In the genomic region with DNA sequence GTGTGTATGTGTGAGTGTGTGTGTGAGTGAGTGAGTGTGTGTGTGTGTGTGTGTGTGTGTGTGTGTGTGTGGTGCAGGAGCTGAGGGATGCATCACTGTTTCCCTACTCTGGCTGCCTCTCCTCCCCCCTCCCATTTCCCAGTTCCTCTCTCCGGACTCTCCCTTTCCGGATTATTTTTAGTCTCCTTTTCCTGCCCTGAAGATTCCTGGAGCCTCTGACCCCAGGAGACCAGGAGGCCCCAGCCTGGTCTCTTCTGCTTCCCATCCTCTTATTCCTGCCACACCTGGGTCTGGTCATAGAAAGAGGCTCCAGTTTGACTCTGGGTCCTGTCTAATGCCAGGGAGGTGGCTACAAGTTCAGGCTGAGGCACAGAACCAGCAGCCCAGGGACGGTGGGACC, we compare ENCODE assay signal across 9 mouse cellular contexts. TPM values are rescaled to one million over a fixed set of nuclear protein-coding genes. Genes with fewer than 3 reads are reported as not detected.
DNase-seq lines count a peak whose midpoint lies in the region; ATAC-seq lines count a peak whose summit lies in the region.
"Had no signal": no experiment of that assay in that cellular context is flagged by ENCODE, and none has a peak within 500 bp of the region (broad histone marks: within the 10 kb centered on the region; RNA-seq: fewer than 3 reads in every experiment).

No protein-coding gene starts in this region.

- H3K9me3 ChIP-seq in forebrain, embryonic 13.5 days (replicated peaks): no peaks in the 10 kb centered on the region
- H3K9me3 ChIP-seq in forebrain, embryonic 14.5 days (replicated peaks; ENCODE audit: control insufficient read depth, low read length): no peaks in the 10 kb centered on the region
- no peaks in the 10 kb centered on the region for H3K9me3 ChIP-seq in heart, embryonic 15.5 days (replicated peaks)

- DNase-seq in forebrain, embryonic 14.5 days (ENCODE audit: low spot score): no peak
- DNase-seq in kidney, adult 9 months: peak; percentile 57
- DNase-seq in lung, postnatal 25 days (ENCODE audit: low spot score): peak; percentile 66
- no peak for DNase-seq in cerebellum, postnatal 4 days (ENCODE audit: low spot score in 2 of 2)
- DNase-seq in cerebellum, adult 11-12 months: no peak
- no peak for DNase-seq in right cerebral cortex, postnatal 4 days
- DNase-seq: B cell, adult 2 months had no signal

- H3K4me1 ChIP-seq in forebrain, embryonic 13.5 days: peaks cover 16% of the 10 kb centered on the region
- H3K4me1 ChIP-seq in forebrain, embryonic 14.5 days (ENCODE audit: control insufficient read depth, insufficient read depth, low read length): peaks cover 6% of the 10 kb centered on the region; the same call in 1 of the 2 replicates
- H3K4me1 ChIP-seq in heart, embryonic 15.5 days (replicated peaks): peaks cover 19% of the 10 kb centered on the region

- no peak overlapping the region for H3K9ac ChIP-seq in forebrain, embryonic 13.5 days
- no peak overlapping the region for H3K9ac ChIP-seq in forebrain, embryonic 14.5 days (ENCODE audit: low read length)
- H3K9ac ChIP-seq in heart, embryonic 15.5 days: peak overlapping the region; percentile 1; the same call in 1 of the 2 replicates

- H3K27ac ChIP-seq in forebrain, embryonic 13.5 days: peak overlapping the region; percentile 14; the same call in 1 of the 2 replicates
- H3K27ac ChIP-seq in forebrain, embryonic 14.5 days (ENCODE audit: low read depth, low read length): no peak overlapping the region
- H3K27ac ChIP-seq in heart, embryonic 15.5 days: peak overlapping the region; percentile 68

- H3K36me3 ChIP-seq in forebrain, embryonic 13.5 days (ENCODE audit: poor library complexity, severe bottlenecking): no peaks in the 10 kb centered on the region
- H3K36me3 ChIP-seq in forebrain, embryonic 14.5 days (ENCODE audit: control insufficient read depth, insufficient read depth, low read length): no peaks in the 10 kb centered on the region
- H3K36me3 ChIP-seq in heart, embryonic 15.5 days: no peaks in the 10 kb centered on the region

- WGBS in forebrain, embryonic 13.5 days: 47% methylated on average over 3 of the region's 3 CpGs
- WGBS in forebrain, embryonic 14.5 days: 47% methylated on average over 3 of the region's 3 CpGs
- 13% methylated on average over 3 of the region's 3 CpGs for WGBS in heart, embryonic 15.5 days

- H3K27me3 ChIP-seq in forebrain, embryonic 13.5 days: peaks cover 58% of the 10 kb centered on the region
- H3K27me3 ChIP-seq in forebrain, embryonic 14.5 days (replicated peaks; ENCODE audit: control insufficient read depth, insufficient read depth, low read length): peaks cover 18% of the 10 kb centered on the region
- peaks cover 16% of the 10 kb centered on the region for H3K27me3 ChIP-seq in heart, embryonic 15.5 days

- no peak overlapping the region for H3K4me2 ChIP-seq in forebrain, embryonic 13.5 days
- no peak overlapping the region for H3K4me2 ChIP-seq in forebrain, embryonic 14.5 days (ENCODE audit: low read length)
- H3K4me2 ChIP-seq in heart, embryonic 15.5 days: peak overlapping the region; percentile 84

- no peak for ATAC-seq in forebrain, embryonic 13.5 days
- no peak for ATAC-seq in forebrain, embryonic 14.5 days
- peak; percentile 60 for ATAC-seq in heart, embryonic 15.5 days (replicated peaks; ENCODE audit: insufficient number of reproducible peaks, insufficient read depth, low FRiP score, low read depth)

- no peak overlapping the region for H3K4me3 ChIP-seq in forebrain, embryonic 13.5 days
- H3K4me3 ChIP-seq in forebrain, embryonic 14.5 days (ENCODE audit: low read depth, low read length): no peak overlapping the region
- peak overlapping the region; percentile 43 for H3K4me3 ChIP-seq in heart, embryonic 15.5 days

RNA-seq across cellular contexts. Expression of a gene that starts 1.2 kb away (rescaled TPM):
- 5.9 and 6.8 TPM in 2 replicates for polyA plus RNA-seq in forebrain, embryonic 13.5 days (2015; fragmentation: Nextera tagmentation; extraction: Ambion mirVana)
- 5.8 and 6.3 TPM in 2 replicates for polyA plus RNA-seq in forebrain, embryonic 14.5 days (2014; fragmentation: Nextera tagmentation; extraction: Ambion mirVana)
- polyA plus RNA-seq in heart, embryonic 15.5 days (2015; fragmentation: Nextera tagmentation; extraction: Ambion mirVana): 10.8 and 12.7 TPM in 2 replicates

RNA-seq across cellular contexts. Expression of a gene that starts 11.8 kb away (rescaled TPM):
- polyA plus RNA-seq in forebrain, embryonic 13.5 days (2015; fragmentation: Nextera tagmentation; extraction: Ambion mirVana): 1.2 and 1.4 TPM in 2 replicates
- 0.75 and 1.2 TPM in 2 replicates for polyA plus RNA-seq in forebrain, embryonic 14.5 days (2014; fragmentation: Nextera tagmentation; extraction: Ambion mirVana)
- 2.0 and 2.2 TPM in 2 replicates for polyA plus RNA-seq in heart, embryonic 15.5 days (2015; fragmentation: Nextera tagmentation; extraction: Ambion mirVana)

RNA-seq across cellular contexts. Expression of a gene that starts 18.9 kb away (rescaled TPM):
- polyA plus RNA-seq in forebrain, embryonic 13.5 days (2015; fragmentation: Nextera tagmentation; extraction: Ambion mirVana): 46.8 and 49.3 TPM in 2 replicates
- polyA plus RNA-seq in forebrain, embryonic 14.5 days (2014; fragmentation: Nextera tagmentation; extraction: Ambion mirVana): 35.2 and 43.5 TPM in 2 replicates
- 67.4 and 78.4 TPM in 2 replicates for polyA plus RNA-seq in heart, embryonic 15.5 days (2015; fragmentation: Nextera tagmentation; extraction: Ambion mirVana)

RNA-seq across cellular contexts. Expression of a gene that starts 29.2 kb away (rescaled TPM):
- 0.23 TPM in 1 of 2 replicates, not detected in the other for polyA plus RNA-seq in forebrain, embryonic 13.5 days (2015; fragmentation: Nextera tagmentation; extraction: Ambion mirVana)
- 0.23 TPM in 1 of 2 replicates, not detected in the other for polyA plus RNA-seq in forebrain, embryonic 14.5 days (2014; fragmentation: Nextera tagmentation; extraction: Ambion mirVana)
- polyA plus RNA-seq in heart, embryonic 15.5 days (2015; fragmentation: Nextera tagmentation; extraction: Ambion mirVana): not detected in 2 replicates

RNA-seq across cellular contexts. Expression of a gene that starts 52.2 kb away (rescaled TPM):
- polyA plus RNA-seq in forebrain, embryonic 13.5 days (2015; fragmentation: Nextera tagmentation; extraction: Ambion mirVana): 34.9 and 37.7 TPM in 2 replicates
- polyA plus RNA-seq in forebrain, embryonic 14.5 days (2014; fragmentation: Nextera tagmentation; extraction: Ambion mirVana): 14.1 and 15.6 TPM in 2 replicates
- 14.9 and 18.7 TPM in 2 replicates for polyA plus RNA-seq in heart, embryonic 15.5 days (2015; fragmentation: Nextera tagmentation; extraction: Ambion mirVana)

Comparison
In these comparisons a context has a peak if more than half of its experiments do, and no peak if none do; other contexts are left out.
1. DNase-seq: peak in kidney, adult 9 months (single experiment) and lung, postnatal 25 days (single experiment); none in forebrain, embryonic 14.5 days (single experiment), cerebellum, postnatal 4 days (0 of 2), cerebellum, adult 11-12 months (single experiment) and right cerebral cortex, postnatal 4 days (single experiment).